Mouse (Mus musculus) kidney, postnatal 10 days (tissue): ENCODE measurements around the gene Lrr1.

ENCODE experiments used
- DNase-seq: peaks from one replicate; pipeline ENCODE4 v3.0.0; 2021; ENCODE audit warnings: mixed read lengths

Gene Lrr1

GRCm38 (mm10) chr12:69204052-69204833, 35.6 kb downstream of the Lrr1 start, which contains the start of gene Gm49384:
TSS of gene Gm49384 (minus strand) at chr12:69204267.
- no peak for DNase-seq

GRCm38 (mm10) chr12:69207396-69207795, 38.8 kb downstream of the Lrr1 start:
- DNase-seq, result no peak

- no peak for DNase-seq
Measured at GRCm38 (mm10) chr12:69207926-69208325, 39.3 kb downstream of the Lrr1 start.

- no peak for DNase-seq
Measured at GRCm38 (mm10) chr12:69208520-69208919, 39.9 kb downstream of the Lrr1 start.

- DNase-seq, result no peak
Measured at GRCm38 (mm10) chr12:69210056-69210979, 41.7 kb downstream of the Lrr1 start.

GRCm38 (mm10) chr12:69211057-69211456, 42.4 kb downstream of the Lrr1 start:
- peak; percentile 34 for DNase-seq

GRCm38 (mm10) chr12:69213186-69213777, 44.7 kb downstream of the Lrr1 start:
- no peak for DNase-seq

GRCm38 (mm10) chr12:69214393-69214792, 45.8 kb downstream of the Lrr1 start:
- DNase-seq, result no peak

- no peak for DNase-seq
Measured at GRCm38 (mm10) chr12:69215000-69215785, 46.6 kb downstream of the Lrr1 start.

GRCm38 (mm10) chr12:69216587-69216986, 48.0 kb downstream of the Lrr1 start:
- DNase-seq, result no peak

GRCm38 (mm10) chr12:69220613-69221277, 52.1 kb downstream of the Lrr1 start:
- DNase-seq, result peak; percentile 21

GRCm38 (mm10) chr12:69227776-69228466, 59.3 kb downstream of the Lrr1 start, which contains the start of gene Pole2:
TSS of gene Pole2 (minus strand) at chr12:69228195.
- peak; percentile 95 for DNase-seq
